Mouse (Mus musculus) forebrain, embryonic 15.5 days (tissue): Measurements from ENCODE around the gene Gm20696. TPM values are rescaled to one million over a fixed set of nuclear protein-coding genes. Genes with fewer than 3 reads are reported as not detected.

Experiments
- ATAC-seq: fragments of 200-750 bp; cut with Nextera tagmentation; replicated peaks from 2 replicates; pipeline ENCODE4 v1.8.0; 2017; ENCODE audit warnings: mild to moderate bottlenecking, moderate TSS enrichment, moderate library complexity
- H3K27ac ChIP-seq: fragments of 300-500 bp; sonication (generic); replicated peaks from 2 replicates; pipeline ENCODE4 v1.5.1; 2015; ENCODE audit warnings: mild to moderate bottlenecking, inconsistent platforms
- H3K27me3 ChIP-seq: fragments of 300-500 bp; sonication (generic); 2 replicates; pipeline ENCODE4 v1.6.1; 2015; ENCODE audit warnings: inconsistent platforms
- H3K36me3 ChIP-seq: fragments of 300-500 bp; sonication (generic); 2 replicates; pipeline ENCODE4 v1.6.1; 2015; ENCODE audit warnings: mild to moderate bottlenecking, inconsistent platforms
- H3K4me1 ChIP-seq: fragments of 300-500 bp; sonication (generic); 2 replicates; pipeline ENCODE4 v1.6.1; 2015; ENCODE audit warnings: inconsistent platforms
- H3K4me2 ChIP-seq: fragments of 300-500 bp; sonication (generic); replicated peaks from 2 replicates; pipeline ENCODE4 v1.6.1; 2015; ENCODE audit warnings: mild to moderate bottlenecking, inconsistent platforms
- H3K4me3 ChIP-seq: fragments of 300-500 bp; sonication (generic); 2 replicates; pipeline ENCODE4 v1.5.1; 2015; ENCODE audit warnings: mild to moderate bottlenecking, inconsistent platforms
- H3K9ac ChIP-seq: fragments of 300-500 bp; sonication (generic); replicated peaks from 2 replicates; pipeline ENCODE4 v1.6.1; 2015; ENCODE audit warnings: mild to moderate bottlenecking, inconsistent platforms
- H3K9me3 ChIP-seq: fragments of 300-500 bp; sonication (generic); 2 replicates; pipeline ENCODE4 v1.6.1; 2016; ENCODE audit warnings: inconsistent platforms
- WGBS: fragments of 180-500 bp; shearing (Covaris S2); methylation state at CpG from one replicate; pipeline ENCODE4 v1.1.7; 2015; ENCODE audit warnings: mixed read lengths; 5-methylcytosine and 5-hydroxymethylcytosine counted together
- polyA plus RNA-seq: library from polyadenylated mRNA; unstranded; fragments of >200 nt; fragmentation: Nextera tagmentation; extraction: Ambion mirVana; gene quantifications from 2 replicates; pipeline ENCODE4 v1.2.1, GENCODE M21; 2015

The Gm20696 gene
- polyA plus RNA-seq, 1 experiment from 2014 or later = 5.8 TPM

GRCm38 (mm10) chr6:99319415-99320405 is 346.9 kb downstream of the Gm20696 start:
- H3K9me3 ChIP-seq = no peaks in the 10 kb centered on the region
- no peaks in the 10 kb centered on the region for H3K36me3 ChIP-seq
- H3K9ac ChIP-seq = no peak overlapping the region
- 58% methylated on average over 19 of the region's 19 CpGs for WGBS
- no peak overlapping the region for H3K4me3 ChIP-seq
- ATAC-seq = peak; percentile 35; the same call in 1 of the 2 replicates
- H3K27me3 ChIP-seq = no peaks in the 10 kb centered on the region
- H3K4me2 ChIP-seq = no peak overlapping the region
- no peak overlapping the region for H3K27ac ChIP-seq
- peaks cover 11% of the 10 kb centered on the region for H3K4me1 ChIP-seq

GRCm38 (mm10) chr6:99314746-99315145 is 351.9 kb downstream of the Gm20696 start:
- Histone ChIP-seq H3K27me3 (no peaks in the 10 kb centered on the region), H3K9me3 (no peaks in the 10 kb centered on the region), H3K27ac (no peak overlapping the region), H3K4me3 (no peak overlapping the region), H3K4me2 (no peak overlapping the region), H3K4me1 (peaks cover 7% of the 10 kb centered on the region), H3K9ac (no peak overlapping the region), H3K36me3 (no peaks in the 10 kb centered on the region)
- ATAC-seq = no peak
- 59% methylated on average over 3 of the region's 3 CpGs for whole genome bisulfite sequencing

GRCm38 (mm10) chr6:99310529-99310928 is 356.1 kb downstream of the Gm20696 start:
- Histone ChIP-seq H3K36me3 (no peaks in the 10 kb centered on the region), H3K9me3 (no peaks in the 10 kb centered on the region), H3K4me2 (no peak overlapping the region), H3K9ac (no peak overlapping the region), H3K4me1 (peaks cover 5% of the 10 kb centered on the region), H3K27ac (no peak overlapping the region), H3K4me3 (no peak overlapping the region), H3K27me3 (no peaks in the 10 kb centered on the region)
- 39% methylated on average over 12 of the region's 12 CpGs for WGBS
- no peak for ATAC-seq

GRCm38 (mm10) chr6:99310171-99310500 is 356.5 kb downstream of the Gm20696 start:
- no peak for ATAC-seq
- WGBS = 23% methylated on average over 3 of the region's 3 CpGs
- Histone ChIP-seq H3K4me2 (no peak overlapping the region), H3K27me3 (no peaks in the 10 kb centered on the region), H3K4me3 (no peak overlapping the region), H3K9ac (no peak overlapping the region), H3K9me3 (no peaks in the 10 kb centered on the region), H3K4me1 (peaks cover 5% of the 10 kb centered on the region), H3K27ac (no peak overlapping the region), H3K36me3 (no peaks in the 10 kb centered on the region)

GRCm38 (mm10) chr6:99309466-99310170 is 357.0 kb downstream of the Gm20696 start:
- Histone ChIP-seq H3K9ac (no peak overlapping the region), H3K36me3 (no peaks in the 10 kb centered on the region), H3K4me2 (no peak overlapping the region), H3K4me3 (no peak overlapping the region), H3K4me1 (peaks cover 5% of the 10 kb centered on the region), H3K27me3 (no peaks in the 10 kb centered on the region), H3K27ac (no peak overlapping the region), H3K9me3 (no peaks in the 10 kb centered on the region)
- ATAC-seq = no peak
- 73% methylated on average over 14 of the region's 14 CpGs for WGBS

- WGBS = 91% methylated on average over 3 of the region's 3 CpGs
- no peaks in the 10 kb centered on the region for H3K36me3 ChIP-seq
- no peak overlapping the region for H3K9ac ChIP-seq
- H3K4me3 ChIP-seq = no peak overlapping the region
- no peaks in the 10 kb centered on the region for H3K9me3 ChIP-seq
- H3K27ac ChIP-seq = no peak overlapping the region
- H3K4me1 ChIP-seq = peaks cover 5% of the 10 kb centered on the region
- no peak for ATAC-seq
- H3K4me2 ChIP-seq = no peak overlapping the region
- H3K27me3 ChIP-seq = no peaks in the 10 kb centered on the region
Observed at GRCm38 (mm10) chr6:99305751-99306150, 360.8 kb downstream of the Gm20696 start.

- no peak for ATAC-seq
- Histone ChIP-seq H3K9me3 (no peaks in the 10 kb centered on the region), H3K4me2 (no peak overlapping the region), H3K4me1 (peaks cover 2% of the 10 kb centered on the region), H3K4me3 (no peak overlapping the region), H3K36me3 (no peaks in the 10 kb centered on the region), H3K27ac (no peak overlapping the region), H3K27me3 (no peaks in the 10 kb centered on the region), H3K9ac (no peak overlapping the region)
- WGBS = 96% methylated on average over 3 of the region's 3 CpGs
Observed at GRCm38 (mm10) chr6:99305236-99305635, 361.4 kb downstream of the Gm20696 start.

- no peaks in the 10 kb centered on the region for H3K36me3 ChIP-seq
- H3K4me1 ChIP-seq = no peaks in the 10 kb centered on the region
- ATAC-seq = no peak
Observed at GRCm38 (mm10) chr6:99302662-99303435, 363.7 kb downstream of the Gm20696 start.

GRCm38 (mm10) chr6:99301923-99302322 is 364.7 kb downstream of the Gm20696 start:
- H3K9me3 ChIP-seq = no peaks in the 10 kb centered on the region
- no peaks in the 10 kb centered on the region for H3K36me3 ChIP-seq
- H3K4me1 ChIP-seq = no peaks in the 10 kb centered on the region
- no peak overlapping the region for H3K9ac ChIP-seq
- WGBS = 84% methylated on average over 8 of the region's 8 CpGs
- H3K27me3 ChIP-seq = no peaks in the 10 kb centered on the region
- no peak overlapping the region for H3K4me3 ChIP-seq
- no peak for ATAC-seq
- no peak overlapping the region for H3K27ac ChIP-seq
- H3K4me2 ChIP-seq = no peak overlapping the region

More at GRCm38 (mm10) chr6:99302662-99303435, 363.7 kb downstream of the Gm20696 start:
- 88% methylated on average over 6 of the region's 6 CpGs for WGBS
- Histone ChIP-seq H3K4me2 (no peak overlapping the region), H3K9me3 (no peaks in the 10 kb centered on the region), H3K9ac (no peak overlapping the region), H3K27ac (no peak overlapping the region), H3K27me3 (no peaks in the 10 kb centered on the region), H3K4me3 (no peak overlapping the region)

GRCm38 (mm10) chr6:99300235-99300634 is 366.4 kb downstream of the Gm20696 start:
- Histone ChIP-seq H3K36me3 (no peaks in the 10 kb centered on the region), H3K9ac (no peak overlapping the region), H3K27ac (no peak overlapping the region), H3K4me3 (no peak overlapping the region), H3K4me1 (no peaks in the 10 kb centered on the region), H3K4me2 (no peak overlapping the region), H3K27me3 (no peaks in the 10 kb centered on the region), H3K9me3 (no peaks in the 10 kb centered on the region)
- no peak for ATAC-seq
- WGBS = 93% methylated on average over 6 of the region's 6 CpGs

GRCm38 (mm10) chr6:99299196-99299595 is 367.4 kb downstream of the Gm20696 start:
- Histone ChIP-seq H3K9ac (no peak overlapping the region), H3K4me1 (no peaks in the 10 kb centered on the region), H3K4me3 (no peak overlapping the region), H3K9me3 (no peaks in the 10 kb centered on the region), H3K27me3 (no peaks in the 10 kb centered on the region), H3K27ac (no peak overlapping the region), H3K36me3 (no peaks in the 10 kb centered on the region), H3K4me2 (no peak overlapping the region)
- ATAC-seq = no peak
- 72% methylated on average over 14 of the region's 14 CpGs for WGBS

GRCm38 (mm10) chr6:99297535-99297934 is 369.1 kb downstream of the Gm20696 start:
- Histone ChIP-seq H3K4me3 (no peak overlapping the region), H3K4me2 (no peak overlapping the region), H3K4me1 (no peaks in the 10 kb centered on the region), H3K36me3 (no peaks in the 10 kb centered on the region), H3K27me3 (no peaks in the 10 kb centered on the region), H3K27ac (no peak overlapping the region), H3K9me3 (no peaks in the 10 kb centered on the region), H3K9ac (no peak overlapping the region)
- 94% methylated on average over 5 of the region's 5 CpGs for WGBS
- ATAC-seq = no peak
